Mouse (Mus musculus): ENCODE results near the gene Ell.

DNA sequence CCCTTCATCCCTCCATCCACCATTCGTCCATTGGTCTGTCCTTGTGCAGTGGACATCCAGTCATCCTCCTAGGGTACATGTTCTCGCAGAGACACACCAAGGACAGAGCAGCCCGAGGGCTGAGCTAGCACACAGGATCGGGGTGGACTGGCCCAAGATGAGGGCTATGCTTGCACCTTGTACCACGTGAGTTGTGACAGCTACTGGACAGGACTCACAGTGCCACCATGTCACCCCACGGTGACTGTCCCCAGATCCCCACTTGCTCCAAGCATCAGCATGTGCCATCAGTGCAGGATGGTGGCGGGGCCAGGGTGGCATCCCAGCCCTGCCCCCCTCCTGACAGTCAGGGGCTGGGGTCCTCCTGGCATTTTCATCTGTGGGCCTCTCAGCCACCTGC is 65.3 kb downstream of the Ell start:
- TF ChIP-seq CTCF (IDR thresholded peaks at IDR 0.05; ENCODE audit: low read depth, low read length) = no peak
- no peak for TF ChIP-seq POLR2A (IDR thresholded peaks at IDR 0.05; ENCODE audit: extremely low read depth, insufficient read depth, low read length)

Measured in liver, adult 2 months (tissue).